Mouse (Mus musculus): ENCODE measurements around the gene Pcdh7. TPM values are rescaled to one million over a fixed set of nuclear protein-coding genes. Genes with fewer than 3 reads are reported as not detected.

Gene Pcdh7
- total and polyA plus RNA-seq, 2 experiments from 2014 or later: 22.4 to 169 TPM

DNA sequence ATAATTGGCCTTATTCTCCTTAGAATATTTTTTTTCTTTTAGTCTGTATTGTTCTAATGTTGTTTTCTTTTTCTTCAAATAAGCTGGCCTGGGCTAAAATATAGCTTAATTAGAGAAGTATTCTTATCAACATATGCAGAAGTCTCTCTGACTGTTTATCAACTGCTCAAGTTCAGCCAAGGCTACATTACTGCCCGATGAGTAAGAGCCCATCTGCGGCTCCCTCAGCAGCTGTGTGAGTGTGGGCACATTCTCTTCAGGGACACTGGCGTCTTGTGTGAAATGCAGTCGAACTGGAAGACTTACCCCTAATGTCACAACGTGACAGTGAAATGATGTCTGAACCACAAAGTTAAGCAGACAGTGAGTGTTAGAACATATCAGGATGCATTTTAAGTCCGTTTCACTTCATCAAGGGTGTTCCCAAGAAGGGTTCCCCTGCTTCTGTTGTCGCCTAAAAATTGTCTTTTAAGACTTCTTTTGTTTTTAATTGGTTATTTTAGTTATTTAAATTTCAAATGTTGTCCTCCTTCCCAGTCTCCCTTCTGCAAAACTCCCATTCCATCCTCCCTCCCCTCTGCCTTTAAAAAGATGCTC, 181.3 kb downstream of the Pcdh7 start:
- no peak overlapping the region for H3K9ac ChIP-seq (replicated peaks; ENCODE audit: low read depth, low read length)
- H3K4me3 ChIP-seq (ENCODE audit: low read depth, low read length): no peak overlapping the region
- peak; percentile 74 for ATAC-seq (ENCODE audit: insufficient read depth, low read depth)
- peak overlapping the region; percentile 15; the same call in 1 of the 2 replicates for H3K4me2 ChIP-seq (ENCODE audit: low read depth, low read length)
- DNase-seq (ENCODE audit: low spot score): peak; percentile 51
- WGBS: 24% methylated on average over 7 of the region's 7 CpGs
- TF ChIP-seq CTCF (IDR thresholded peaks at IDR 0.05; ENCODE audit: low read depth) (no peak), EP300 (IDR thresholded peaks at IDR 0.05; ENCODE audit: low read depth) (no peak)
- H3K9me3 ChIP-seq (replicated peaks; ENCODE audit: control insufficient read depth, low read length): no peaks in the 10 kb centered on the region
- H3K4me1 ChIP-seq (ENCODE audit: control insufficient read depth, insufficient read depth): peaks cover 6% of the 10 kb centered on the region
- no peaks in the 10 kb centered on the region for H3K36me3 ChIP-seq (replicated peaks; ENCODE audit: control insufficient read depth, insufficient read depth, low read length)
- H3K27me3 ChIP-seq (ENCODE audit: control insufficient read depth, insufficient read depth, low read length): no peaks in the 10 kb centered on the region
- peak overlapping the region; percentile 59 for H3K27ac ChIP-seq (ENCODE audit: low read depth)

GRCm38 (mm10) chr5:57907218-57907617, 189.5 kb downstream of the Pcdh7 start:
- no peaks in the 10 kb centered on the region for H3K27me3 ChIP-seq (ENCODE audit: control insufficient read depth, insufficient read depth, low read length)
- DNase-seq (ENCODE audit: low spot score): no peak

DNA sequence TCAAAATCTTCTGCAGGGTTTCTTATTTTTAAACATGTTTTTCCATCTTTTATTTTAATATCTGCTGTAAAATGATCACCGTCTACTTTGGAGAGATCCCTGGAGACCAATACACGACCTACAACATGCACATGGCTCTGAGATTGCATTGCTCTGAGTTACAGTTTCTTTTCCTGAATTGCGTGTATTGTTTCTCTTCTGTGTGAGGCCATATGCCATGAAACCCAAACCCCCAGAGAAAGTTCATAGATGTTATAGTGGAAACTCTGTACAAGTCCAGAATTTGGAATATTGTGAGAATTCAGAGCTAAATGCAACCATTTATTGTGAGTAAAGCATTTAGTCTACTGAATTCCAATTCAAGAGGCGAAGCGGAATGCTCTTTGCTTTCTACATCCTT, 203.4 kb downstream of the Pcdh7 start:
- no peaks in the 10 kb centered on the region for H3K4me1 ChIP-seq (ENCODE audit: control insufficient read depth, insufficient read depth)
- no peak overlapping the region for H3K4me3 ChIP-seq (ENCODE audit: low read depth, low read length)
- TF ChIP-seq CTCF (IDR thresholded peaks at IDR 0.05; ENCODE audit: low read depth) (no peak), EP300 (IDR thresholded peaks at IDR 0.05; ENCODE audit: low read depth) (no peak)
- H3K4me2 ChIP-seq (ENCODE audit: low read depth, low read length): no peak overlapping the region
- no peaks in the 10 kb centered on the region for H3K27me3 ChIP-seq (ENCODE audit: control insufficient read depth, insufficient read depth, low read length)
- H3K9ac ChIP-seq (replicated peaks; ENCODE audit: low read depth, low read length): no peak overlapping the region
- 0 out of 2 replicates have a peak, but pooled peaks cover 3% of the 10 kb centered on the region for H3K36me3 ChIP-seq (replicated peaks; ENCODE audit: control insufficient read depth, insufficient read depth, low read length)
- no peak overlapping the region for H3K27ac ChIP-seq (ENCODE audit: low read depth)
- H3K9me3 ChIP-seq (replicated peaks; ENCODE audit: control insufficient read depth, low read length): no peaks in the 10 kb centered on the region
- ATAC-seq (ENCODE audit: insufficient read depth, low read depth): no peak
- 80% methylated on average over 5 of the region's 5 CpGs for WGBS
- no peak for DNase-seq (ENCODE audit: low spot score)

More at GRCm38 (mm10) chr5:57907218-57907617, 189.5 kb downstream of the Pcdh7 start:
- Histone ChIP-seq H3K9ac (replicated peaks; ENCODE audit: low read depth, low read length) (no peak overlapping the region), H3K4me1 (ENCODE audit: control insufficient read depth, insufficient read depth) (peaks cover 7% of the 10 kb centered on the region; the same call in 1 of the 2 replicates), H3K9me3 (replicated peaks; ENCODE audit: control insufficient read depth, low read length) (no peaks in the 10 kb centered on the region), H3K4me3 (ENCODE audit: low read depth, low read length) (no peak overlapping the region), H3K36me3 (replicated peaks; ENCODE audit: control insufficient read depth, insufficient read depth, low read length) (no peaks in the 10 kb centered on the region), H3K4me2 (ENCODE audit: low read depth, low read length) (no peak overlapping the region), H3K27ac (ENCODE audit: low read depth) (no peak overlapping the region)
- 69% methylated on average over 4 of the region's 4 CpGs for WGBS
- ATAC-seq (ENCODE audit: insufficient read depth, low read depth): no peak
- TF ChIP-seq EP300 (IDR thresholded peaks at IDR 0.05; ENCODE audit: low read depth) (no peak), CTCF (IDR thresholded peaks at IDR 0.05; ENCODE audit: low read depth) (no peak)

- Histone ChIP-seq H3K9me3 (replicated peaks; ENCODE audit: control insufficient read depth, low read length) (no peaks in the 10 kb centered on the region), H3K4me3 (ENCODE audit: low read depth, low read length) (no peak overlapping the region), H3K4me2 (ENCODE audit: low read depth, low read length) (no peak overlapping the region), H3K36me3 (replicated peaks; ENCODE audit: control insufficient read depth, insufficient read depth, low read length) (no peaks in the 10 kb centered on the region), H3K9ac (replicated peaks; ENCODE audit: low read depth, low read length) (no peak overlapping the region), H3K27me3 (ENCODE audit: control insufficient read depth, insufficient read depth, low read length) (no peaks in the 10 kb centered on the region), H3K4me1 (ENCODE audit: control insufficient read depth, insufficient read depth) (no peaks in the 10 kb centered on the region), H3K27ac (ENCODE audit: low read depth) (no peak overlapping the region)
- 93% methylated on average over 5 of the region's 5 CpGs for WGBS
- DNase-seq (ENCODE audit: low spot score): no peak
- no peak for ATAC-seq (ENCODE audit: insufficient read depth, low read depth)
- TF ChIP-seq EP300 (IDR thresholded peaks at IDR 0.05; ENCODE audit: low read depth) (no peak), CTCF (IDR thresholded peaks at IDR 0.05; ENCODE audit: low read depth) (no peak)
Measured at GRCm38 (mm10) chr5:57931331-57931730, 213.6 kb downstream of the Pcdh7 start.

GRCm38 (mm10) chr5:57931738-57932137, 214.0 kb downstream of the Pcdh7 start:
- no peak overlapping the region for H3K9ac ChIP-seq (replicated peaks; ENCODE audit: low read depth, low read length)
- H3K4me3 ChIP-seq (ENCODE audit: low read depth, low read length): no peak overlapping the region
- no peaks in the 10 kb centered on the region for H3K9me3 ChIP-seq (replicated peaks; ENCODE audit: control insufficient read depth, low read length)
- DNase-seq (ENCODE audit: low spot score) (no peak), ATAC-seq (ENCODE audit: insufficient read depth, low read depth) (no peak)
- whole genome bisulfite sequencing: 89% methylated on average over 5 of the region's 5 CpGs
- H3K4me2 ChIP-seq (ENCODE audit: low read depth, low read length): no peak overlapping the region
- no peaks in the 10 kb centered on the region for H3K27me3 ChIP-seq (ENCODE audit: control insufficient read depth, insufficient read depth, low read length)
- no peak overlapping the region for H3K27ac ChIP-seq (ENCODE audit: low read depth)
- TF ChIP-seq EP300 (IDR thresholded peaks at IDR 0.05; ENCODE audit: low read depth) (no peak), CTCF (IDR thresholded peaks at IDR 0.05; ENCODE audit: low read depth) (no peak)
- H3K4me1 ChIP-seq (ENCODE audit: control insufficient read depth, insufficient read depth): no peaks in the 10 kb centered on the region
- H3K36me3 ChIP-seq (replicated peaks; ENCODE audit: control insufficient read depth, insufficient read depth, low read length): no peaks in the 10 kb centered on the region

- ATAC-seq (ENCODE audit: insufficient read depth, low read depth) (no peak), DNase-seq (ENCODE audit: low spot score) (no peak)
- TF ChIP-seq CTCF (IDR thresholded peaks at IDR 0.05; ENCODE audit: low read depth) (no peak), EP300 (IDR thresholded peaks at IDR 0.05; ENCODE audit: low read depth) (no peak)
- Histone ChIP-seq H3K4me1 (ENCODE audit: control insufficient read depth, insufficient read depth) (no peaks in the 10 kb centered on the region), H3K27ac (ENCODE audit: low read depth) (no peak overlapping the region), H3K9me3 (replicated peaks; ENCODE audit: control insufficient read depth, low read length) (no peaks in the 10 kb centered on the region), H3K36me3 (replicated peaks; ENCODE audit: control insufficient read depth, insufficient read depth, low read length) (no peaks in the 10 kb centered on the region), H3K4me3 (ENCODE audit: low read depth, low read length) (no peak overlapping the region), H3K4me2 (ENCODE audit: low read depth, low read length) (no peak overlapping the region), H3K9ac (replicated peaks; ENCODE audit: low read depth, low read length) (no peak overlapping the region), H3K27me3 (ENCODE audit: control insufficient read depth, insufficient read depth, low read length) (no peaks in the 10 kb centered on the region)
- WGBS: 79% methylated on average over 2 of the region's 2 CpGs
Measured at GRCm38 (mm10) chr5:57934666-57935065, 216.9 kb downstream of the Pcdh7 start.

Data from heart, postnatal 0 days (tissue).